Mouse (Mus musculus): ENCODE measurements around the gene Meis1. TPM values are rescaled to one million over a fixed set of nuclear protein-coding genes. Genes with fewer than 3 reads are reported as not detected.

Meis1 gene
- polyA plus RNA-seq, 1 experiment from 2014 or later = 132 TPM

DNA sequence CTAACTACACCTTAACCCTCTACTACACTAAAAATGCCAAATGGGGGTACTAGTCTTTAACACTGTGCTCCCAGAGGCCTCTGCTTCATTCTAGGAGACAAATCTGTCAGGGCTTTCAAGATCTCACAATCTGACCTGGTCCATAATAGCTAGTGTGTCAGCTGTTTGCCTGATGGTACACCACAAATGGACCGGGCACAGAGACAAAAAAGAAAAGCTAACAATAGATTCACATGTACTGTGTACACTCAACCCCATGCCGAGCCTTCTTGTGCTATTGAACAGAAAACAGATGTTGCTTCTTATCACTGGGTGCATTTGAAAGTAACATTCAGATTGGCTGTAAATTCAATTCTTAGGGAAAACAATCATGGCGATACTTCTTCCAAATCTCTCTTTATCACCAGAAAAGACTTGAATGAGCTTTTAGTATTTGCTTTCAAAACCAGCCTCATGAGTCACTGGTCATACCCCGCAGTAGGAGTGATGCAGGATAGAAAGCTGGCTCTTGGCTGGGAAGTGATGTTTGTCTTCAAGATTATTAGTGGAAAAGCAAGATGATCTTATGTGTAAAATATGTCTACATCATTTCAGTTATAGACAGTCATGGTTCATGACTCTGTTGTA lies 30.0 kb downstream of the Meis1 start:
- Histone ChIP-seq H3K9me3 (ENCODE audit: control insufficient read depth, low read length) (no peaks in the 10 kb centered on the region), H3K4me3 (ENCODE audit: low read depth, low read length) (no peak overlapping the region), H3K36me3 (ENCODE audit: control insufficient read depth, insufficient read depth, low read length) (peaks cover 6% of the 10 kb centered on the region), H3K4me2 (replicated peaks; ENCODE audit: low read depth, low read length) (no peak overlapping the region), H3K9ac (ENCODE audit: low read depth, low read length) (no peak overlapping the region), H3K27me3 (ENCODE audit: control insufficient read depth, insufficient read depth, low read length) (no peaks in the 10 kb centered on the region), H3K4me1 (replicated peaks; ENCODE audit: control insufficient read depth, insufficient read depth, low read length) (peaks cover 18% of the 10 kb centered on the region), H3K27ac (ENCODE audit: low read depth, low read length) (no peak overlapping the region)
- no peak for DNase-seq (ENCODE audit: low spot score)
- WGBS = 65% methylated on average over 4 of the region's 4 CpGs
- ATAC-seq (ENCODE audit: low FRiP score) = no peak

DNA sequence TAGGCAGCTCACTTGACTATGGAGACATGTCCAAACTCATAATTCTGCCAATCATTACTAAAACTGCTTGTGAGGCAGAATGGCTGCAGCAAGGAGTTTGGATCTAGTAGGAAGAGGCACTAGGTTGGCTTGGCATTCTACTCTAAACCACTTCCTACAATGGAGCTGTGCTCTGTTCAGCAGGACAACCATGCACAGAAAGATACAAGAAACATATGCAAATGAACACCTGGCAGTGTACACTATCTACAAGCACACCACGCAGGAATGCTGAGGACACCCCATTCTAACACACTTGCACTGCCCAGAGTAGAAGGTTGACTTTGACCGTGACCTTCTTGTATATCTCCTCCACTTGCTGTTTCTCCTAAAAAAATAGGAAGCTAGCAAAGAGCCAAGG lies 35.0 kb downstream of the Meis1 start:
- Histone ChIP-seq H3K9ac (ENCODE audit: low read depth, low read length) (no peak overlapping the region), H3K27me3 (ENCODE audit: control insufficient read depth, insufficient read depth, low read length) (no peaks in the 10 kb centered on the region), H3K4me1 (replicated peaks; ENCODE audit: control insufficient read depth, insufficient read depth, low read length) (peaks cover 13% of the 10 kb centered on the region), H3K27ac (ENCODE audit: low read depth, low read length) (no peak overlapping the region), H3K9me3 (ENCODE audit: control insufficient read depth, low read length) (no peaks in the 10 kb centered on the region), H3K36me3 (ENCODE audit: control insufficient read depth, insufficient read depth, low read length) (peaks cover 6% of the 10 kb centered on the region; the same call in 1 of the 2 replicates), H3K4me2 (replicated peaks; ENCODE audit: low read depth, low read length) (no peak overlapping the region), H3K4me3 (ENCODE audit: low read depth, low read length) (no peak overlapping the region)
- no peak for ATAC-seq (ENCODE audit: low FRiP score)
- DNase-seq (ENCODE audit: low spot score) = no peak
- 87% methylated on average over 2 of the region's 2 CpGs for whole genome bisulfite sequencing

DNA sequence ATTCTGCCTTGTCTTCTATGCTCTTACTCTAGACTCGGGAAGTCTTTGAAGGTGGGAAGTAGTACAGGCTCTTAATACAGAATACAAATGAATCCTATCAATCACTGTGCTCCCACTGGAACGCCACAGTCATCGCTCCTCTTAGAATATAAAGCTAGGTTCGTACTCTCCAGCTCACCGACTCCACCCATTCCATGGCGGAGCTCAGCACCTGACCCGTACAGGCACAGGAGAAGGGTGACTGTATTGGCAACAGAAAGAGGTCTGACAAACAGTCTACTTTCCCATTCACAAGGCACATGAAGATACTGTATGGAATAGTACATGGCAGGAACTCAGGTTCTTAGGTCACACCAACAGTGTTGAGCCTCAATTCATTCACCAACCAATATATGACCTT lies 35.5 kb downstream of the Meis1 start:
- Histone ChIP-seq H3K4me2 (replicated peaks; ENCODE audit: low read depth, low read length) (no peak overlapping the region), H3K4me1 (replicated peaks; ENCODE audit: control insufficient read depth, insufficient read depth, low read length) (peaks cover 13% of the 10 kb centered on the region), H3K9ac (ENCODE audit: low read depth, low read length) (no peak overlapping the region), H3K4me3 (ENCODE audit: low read depth, low read length) (no peak overlapping the region), H3K36me3 (ENCODE audit: control insufficient read depth, insufficient read depth, low read length) (peaks cover 6% of the 10 kb centered on the region; the same call in 1 of the 2 replicates), H3K27me3 (ENCODE audit: control insufficient read depth, insufficient read depth, low read length) (no peaks in the 10 kb centered on the region), H3K27ac (ENCODE audit: low read depth, low read length) (no peak overlapping the region), H3K9me3 (ENCODE audit: control insufficient read depth, low read length) (no peaks in the 10 kb centered on the region)
- 62% methylated on average over 7 of the region's 7 CpGs for WGBS
- DNase-seq (ENCODE audit: low spot score) = no peak
- peak; percentile 17 for ATAC-seq (ENCODE audit: low FRiP score)

DNA sequence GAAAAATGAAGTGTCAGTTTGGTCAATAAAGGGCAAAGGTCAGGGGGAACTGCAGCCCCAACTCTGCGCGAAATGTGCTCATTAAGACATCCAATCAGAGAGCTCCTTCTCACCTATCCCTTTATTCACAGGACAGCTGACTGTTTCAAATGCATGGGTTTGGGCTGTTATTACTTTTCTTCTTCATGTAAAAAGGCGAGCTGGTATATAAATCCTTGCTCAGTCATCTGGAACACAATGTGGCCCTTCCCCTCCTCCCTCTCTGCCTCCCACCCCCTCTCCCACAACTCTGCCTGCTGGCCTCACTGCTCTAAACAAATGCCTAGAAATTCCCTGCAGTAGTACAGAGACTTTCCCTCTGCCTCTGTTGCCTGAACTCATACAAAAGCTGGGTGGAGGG lies 36.5 kb downstream of the Meis1 start:
- Histone ChIP-seq H3K4me1 (replicated peaks; ENCODE audit: control insufficient read depth, insufficient read depth, low read length) (peaks cover 13% of the 10 kb centered on the region), H3K4me3 (ENCODE audit: low read depth, low read length) (no peak overlapping the region), H3K9me3 (ENCODE audit: control insufficient read depth, low read length) (no peaks in the 10 kb centered on the region), H3K27me3 (ENCODE audit: control insufficient read depth, insufficient read depth, low read length) (no peaks in the 10 kb centered on the region), H3K9ac (ENCODE audit: low read depth, low read length) (no peak overlapping the region), H3K4me2 (replicated peaks; ENCODE audit: low read depth, low read length) (no peak overlapping the region), H3K27ac (ENCODE audit: low read depth, low read length) (no peak overlapping the region; the same call in 1 of the 2 replicates), H3K36me3 (ENCODE audit: control insufficient read depth, insufficient read depth, low read length) (no peaks in the 10 kb centered on the region)
- peak; percentile 37 for DNase-seq (ENCODE audit: low spot score)
- peak; percentile 75 for ATAC-seq (ENCODE audit: low FRiP score)
- 17% methylated on average over 3 of the region's 3 CpGs for WGBS

DNA sequence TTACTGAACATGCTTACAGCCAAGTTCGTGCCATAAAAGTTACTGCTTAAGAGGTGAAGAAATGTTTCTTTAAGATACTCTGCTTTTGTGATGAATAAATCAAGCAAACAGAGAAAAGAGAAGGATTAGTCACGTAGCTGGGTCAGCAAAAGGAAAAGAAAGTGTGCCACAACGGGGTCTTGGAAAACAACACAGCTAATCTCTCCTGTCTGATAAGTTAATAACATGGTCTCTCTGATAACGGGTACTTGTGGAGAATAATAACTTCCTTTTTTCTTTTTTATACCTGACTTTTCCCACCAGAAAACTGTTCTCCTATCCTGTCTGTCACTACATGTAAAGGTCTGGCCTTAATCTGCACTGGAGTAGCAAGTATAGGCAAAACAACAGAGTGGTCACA lies 37.4 kb downstream of the Meis1 start:
- no peak for ATAC-seq (ENCODE audit: low FRiP score)
- 36% methylated on average over 4 of the region's 4 CpGs for WGBS
- Histone ChIP-seq H3K9me3 (ENCODE audit: control insufficient read depth, low read length) (no peaks in the 10 kb centered on the region), H3K9ac (ENCODE audit: low read depth, low read length) (no peak overlapping the region), H3K4me3 (ENCODE audit: low read depth, low read length) (no peak overlapping the region), H3K27ac (ENCODE audit: low read depth, low read length) (no peak overlapping the region), H3K4me1 (replicated peaks; ENCODE audit: control insufficient read depth, insufficient read depth, low read length) (peaks cover 13% of the 10 kb centered on the region), H3K27me3 (ENCODE audit: control insufficient read depth, insufficient read depth, low read length) (no peaks in the 10 kb centered on the region), H3K4me2 (replicated peaks; ENCODE audit: low read depth, low read length) (no peak overlapping the region), H3K36me3 (ENCODE audit: control insufficient read depth, insufficient read depth, low read length) (no peaks in the 10 kb centered on the region)
- DNase-seq (ENCODE audit: low spot score) = no peak

DNA sequence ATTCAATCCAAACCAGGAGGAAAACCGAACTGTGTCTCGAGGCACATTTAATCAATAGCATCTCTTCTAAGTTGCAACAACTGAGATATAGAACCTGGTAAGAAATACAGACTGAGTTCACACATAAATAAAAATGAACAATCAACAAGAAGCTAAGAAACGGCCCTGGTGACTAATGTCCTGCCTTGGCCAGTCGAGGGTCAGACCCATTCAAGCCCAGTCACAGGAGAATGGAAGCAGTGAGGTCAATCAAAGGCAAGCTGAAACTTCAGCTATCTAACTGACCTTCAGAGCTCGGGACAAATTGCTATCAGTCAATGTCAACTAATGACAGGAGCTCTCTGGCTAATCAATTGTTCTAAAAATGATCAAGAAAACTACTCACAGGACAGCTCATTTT lies 38.2 kb downstream of the Meis1 start:
- H3K36me3 ChIP-seq (ENCODE audit: control insufficient read depth, insufficient read depth, low read length) = no peaks in the 10 kb centered on the region
- DNase-seq (ENCODE audit: low spot score) = no peak
- no peak overlapping the region for H3K4me3 ChIP-seq (ENCODE audit: low read depth, low read length)
- H3K4me1 ChIP-seq (replicated peaks; ENCODE audit: control insufficient read depth, insufficient read depth, low read length) = peaks cover 13% of the 10 kb centered on the region
- H3K27me3 ChIP-seq (ENCODE audit: control insufficient read depth, insufficient read depth, low read length) = no peaks in the 10 kb centered on the region
- ATAC-seq (ENCODE audit: low FRiP score) = no peak
- no peak overlapping the region for H3K27ac ChIP-seq (ENCODE audit: low read depth, low read length)
- no peak overlapping the region for H3K4me2 ChIP-seq (replicated peaks; ENCODE audit: low read depth, low read length)
- no peaks in the 10 kb centered on the region for H3K9me3 ChIP-seq (ENCODE audit: control insufficient read depth, low read length)
- 30% methylated on average over 5 of the region's 5 CpGs for WGBS
- H3K9ac ChIP-seq (ENCODE audit: low read depth, low read length) = no peak overlapping the region

DNA sequence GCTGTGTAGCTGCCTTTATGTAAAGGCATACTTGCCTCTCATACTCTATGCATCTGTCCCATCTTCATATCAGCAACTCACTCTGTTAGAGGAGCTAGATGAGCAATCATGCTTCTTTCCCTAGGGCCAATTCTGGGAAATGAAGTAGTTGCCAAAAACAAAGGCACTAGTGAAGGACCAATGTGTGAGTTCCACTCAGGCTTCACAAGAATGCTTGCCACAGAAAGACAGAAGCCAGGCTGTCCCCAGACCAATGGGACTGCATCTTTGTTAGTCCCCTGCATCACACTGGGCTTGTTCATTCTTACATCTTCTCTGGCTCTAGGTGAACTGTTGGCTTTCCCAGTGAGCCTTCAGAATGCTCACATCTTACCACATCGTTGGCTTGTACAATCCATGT lies 43.7 kb downstream of the Meis1 start:
- no peak for ATAC-seq (ENCODE audit: low FRiP score)
- WGBS = 100% methylated on average over 1 of the region's 1 CpGs
- H3K9ac ChIP-seq (ENCODE audit: low read depth, low read length) = no peak overlapping the region
- no peaks in the 10 kb centered on the region for H3K36me3 ChIP-seq (ENCODE audit: control insufficient read depth, insufficient read depth, low read length)
- no peak overlapping the region for H3K27ac ChIP-seq (ENCODE audit: low read depth, low read length)
- no peak overlapping the region for H3K4me3 ChIP-seq (ENCODE audit: low read depth, low read length)
- no peak for DNase-seq (ENCODE audit: low spot score)
- no peaks in the 10 kb centered on the region for H3K27me3 ChIP-seq (ENCODE audit: control insufficient read depth, insufficient read depth, low read length)
- no peak overlapping the region for H3K4me2 ChIP-seq (replicated peaks; ENCODE audit: low read depth, low read length)
- H3K4me1 ChIP-seq (replicated peaks; ENCODE audit: control insufficient read depth, insufficient read depth, low read length) = no peaks in the 10 kb centered on the region; the same call in 1 of the 2 replicates
- no peaks in the 10 kb centered on the region for H3K9me3 ChIP-seq (ENCODE audit: control insufficient read depth, low read length)

DNA sequence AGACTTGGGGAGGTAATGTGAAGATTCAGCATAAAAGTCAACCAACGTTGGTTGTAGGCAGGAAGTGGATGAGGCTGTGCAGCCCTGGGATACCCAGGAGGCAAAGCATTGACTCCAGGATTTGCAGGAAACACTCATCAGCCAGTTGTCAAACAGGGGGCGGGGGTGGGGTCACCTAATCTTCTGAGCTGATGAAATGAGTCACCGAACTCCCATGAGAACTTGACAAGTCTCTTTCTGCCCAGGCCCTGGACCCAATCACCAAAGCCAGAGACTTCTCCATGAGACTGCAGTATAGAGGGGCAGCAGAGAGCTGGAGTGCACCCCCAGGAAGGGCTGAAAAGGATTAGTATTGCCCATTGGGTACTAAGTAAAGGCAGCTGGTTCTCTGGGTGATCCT lies 45.0 kb downstream of the Meis1 start:
- no peaks in the 10 kb centered on the region for H3K9me3 ChIP-seq (ENCODE audit: control insufficient read depth, low read length)
- no peak overlapping the region for H3K27ac ChIP-seq (ENCODE audit: low read depth, low read length)
- WGBS = 48% methylated on average over 3 of the region's 3 CpGs
- no peaks in the 10 kb centered on the region for H3K36me3 ChIP-seq (ENCODE audit: control insufficient read depth, insufficient read depth, low read length)
- H3K4me1 ChIP-seq (replicated peaks; ENCODE audit: control insufficient read depth, insufficient read depth, low read length) = no peaks in the 10 kb centered on the region; the same call in 1 of the 2 replicates
- DNase-seq (ENCODE audit: low spot score) (no peak), ATAC-seq (ENCODE audit: low FRiP score) (no peak)
- no peak overlapping the region for H3K9ac ChIP-seq (ENCODE audit: low read depth, low read length)
- no peak overlapping the region for H3K4me3 ChIP-seq (ENCODE audit: low read depth, low read length)
- no peaks in the 10 kb centered on the region for H3K27me3 ChIP-seq (ENCODE audit: control insufficient read depth, insufficient read depth, low read length)
- H3K4me2 ChIP-seq (replicated peaks; ENCODE audit: low read depth, low read length) = no peak overlapping the region

DNA sequence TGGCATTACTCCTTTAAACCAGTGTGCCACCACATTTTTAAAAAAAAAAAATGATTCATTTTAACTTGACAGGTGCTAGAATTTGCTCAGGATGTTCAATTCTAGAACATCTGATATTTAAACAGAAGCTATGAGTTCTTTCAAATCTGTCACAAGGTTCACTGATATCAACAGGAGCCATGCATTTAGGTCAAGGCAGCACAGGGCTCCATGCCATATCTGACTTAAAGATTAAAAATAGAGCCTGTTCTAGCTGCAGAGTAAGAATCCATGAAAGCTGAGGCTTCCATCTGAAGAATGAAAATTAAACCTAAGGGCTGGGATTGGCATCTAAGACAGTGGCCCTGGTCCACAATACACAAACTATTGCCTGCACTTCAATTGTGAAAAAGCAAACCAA lies 45.8 kb downstream of the Meis1 start:
- ATAC-seq (ENCODE audit: low FRiP score) = no peak

More for the DNA sequence above, 45.8 kb downstream of the Meis1 start:
- no peak overlapping the region for H3K4me2 ChIP-seq (replicated peaks; ENCODE audit: low read depth, low read length)
- no peak overlapping the region for H3K9ac ChIP-seq (ENCODE audit: low read depth, low read length)
- H3K4me3 ChIP-seq (ENCODE audit: low read depth, low read length) = no peak overlapping the region
- no peaks in the 10 kb centered on the region; the same call in 1 of the 2 replicates for H3K4me1 ChIP-seq (replicated peaks; ENCODE audit: control insufficient read depth, insufficient read depth, low read length)
- no peaks in the 10 kb centered on the region for H3K36me3 ChIP-seq (ENCODE audit: control insufficient read depth, insufficient read depth, low read length)
- H3K27ac ChIP-seq (ENCODE audit: low read depth, low read length) = no peak overlapping the region
- no peaks in the 10 kb centered on the region for H3K9me3 ChIP-seq (ENCODE audit: control insufficient read depth, low read length)
- no peaks in the 10 kb centered on the region for H3K27me3 ChIP-seq (ENCODE audit: control insufficient read depth, insufficient read depth, low read length)
- DNase-seq (ENCODE audit: low spot score) = no peak

Measured in hindbrain, embryonic 11.5 days (tissue).